Mouse (Mus musculus) erythroblast, embryonic 14.5 days (primary cell): ENCODE results near the gene Rasgef1b.

ENCODE experiments used
- GATA1 ChIP-seq: IDR thresholded peaks from 2 replicates; pipeline ENCODE4 v1.6.1; 2012; ENCODE audit warnings: low read length, inconsistent platforms, mixed read lengths
- TAL1 ChIP-seq: IDR thresholded peaks from 3 replicates; pipeline ENCODE4 v1.6.1; 2012; ENCODE audit warnings: low read length, inconsistent platforms, mixed read lengths

DNA sequence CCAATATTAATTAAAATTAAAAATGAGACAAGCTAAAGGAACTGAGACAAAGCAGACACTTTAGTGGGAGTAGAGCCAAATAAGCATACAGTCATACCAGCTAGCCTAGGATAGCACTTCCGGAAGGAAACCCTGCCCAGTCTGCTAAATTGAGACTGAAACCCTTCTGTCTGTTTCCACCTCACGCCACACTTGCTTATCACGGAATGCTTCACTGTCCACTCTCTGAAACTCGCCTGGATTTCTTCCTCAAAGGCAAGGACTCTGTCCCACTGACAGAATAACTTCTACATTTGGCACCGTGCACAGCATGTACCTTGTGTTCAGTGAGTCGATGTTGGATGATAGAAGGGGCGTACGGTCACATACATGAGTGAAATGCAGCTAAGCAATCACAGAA, 153.0 kb downstream of the Rasgef1b start:
- TF ChIP-seq TAL1 (no peak), GATA1 (no peak)
